Mouse (Mus musculus) layer of hippocampus, adult 9-10 months (tissue): ENCODE results near the gene Pitx3.
"Not testable (repeated sequence)": the region's sequence is repeated elsewhere in the genome, so short reads cannot be mapped to it uniquely, and the experiment has no call there.

Source experiments
- DNase-seq: peaks from one replicate; pipeline ENCODE4 v3.0.0; 2022; ENCODE audit warnings: low spot score

The Pitx3 gene

DNA sequence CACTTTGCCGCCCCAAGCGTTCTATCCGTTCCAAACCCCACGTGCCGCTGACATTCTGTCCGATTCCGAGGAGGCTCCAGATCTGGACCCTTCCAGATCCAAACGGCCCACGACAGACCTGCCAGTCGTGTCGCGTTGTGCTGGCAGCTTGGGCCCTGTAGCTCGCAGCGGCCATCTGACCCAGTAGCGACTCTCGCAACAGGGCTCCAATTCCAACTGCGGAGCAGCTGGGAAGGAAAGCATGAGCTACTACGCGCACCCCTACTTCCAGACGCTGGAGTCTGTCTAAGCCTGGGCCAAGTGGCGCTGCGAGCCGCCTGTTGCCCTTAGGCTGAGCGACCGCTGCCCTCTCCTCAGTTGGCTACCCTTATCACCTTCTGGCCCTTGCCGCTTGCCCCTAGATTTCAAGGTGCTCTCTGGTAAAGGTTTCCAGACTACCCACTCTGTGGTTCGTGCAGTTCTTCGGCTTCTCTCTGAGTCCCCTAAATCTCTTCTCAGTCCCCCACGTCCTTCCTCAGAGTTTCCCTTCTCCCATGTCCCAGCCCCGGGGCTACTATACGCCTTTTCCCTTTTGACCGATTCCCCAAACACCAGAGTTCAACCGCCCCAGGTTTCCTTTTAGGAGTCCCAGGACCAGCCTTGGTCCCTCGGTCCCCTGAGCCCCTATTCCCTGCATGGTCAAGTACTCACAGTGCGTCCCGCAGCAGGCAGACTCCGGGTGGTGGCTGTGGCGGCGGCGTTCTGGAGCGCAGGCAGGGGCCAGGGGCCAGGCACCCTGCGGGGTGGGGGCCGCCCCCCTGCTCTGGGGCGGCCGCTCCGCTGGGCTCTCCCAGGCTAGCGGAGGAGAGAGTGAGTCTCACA is at the start of gene Pitx3:
TSS of gene Pitx3 (minus strand) at position 816 of the 861 bp plus-strand sequence.
- DNase-seq: no peak

DNA sequence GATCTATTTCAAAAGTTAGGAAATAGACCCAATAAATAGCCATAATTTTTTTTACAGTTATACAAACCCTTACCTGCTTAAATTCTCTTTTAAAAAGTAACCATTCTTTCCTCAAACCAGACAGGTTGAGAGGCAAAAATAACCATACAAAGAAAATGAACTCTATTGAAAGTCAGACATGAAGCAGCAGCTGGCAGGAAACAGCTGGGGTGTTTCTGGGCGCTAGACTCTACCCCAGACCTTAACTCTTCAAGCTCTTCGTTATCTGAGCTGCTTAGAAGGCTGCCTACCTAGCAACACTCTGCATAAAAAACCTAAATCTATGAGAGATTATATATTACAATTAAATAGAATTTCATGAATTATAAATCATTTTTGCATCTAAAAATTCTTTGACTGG is 39.1 kb upstream of the Pitx3 start:
- no peak for DNase-seq

DNA sequence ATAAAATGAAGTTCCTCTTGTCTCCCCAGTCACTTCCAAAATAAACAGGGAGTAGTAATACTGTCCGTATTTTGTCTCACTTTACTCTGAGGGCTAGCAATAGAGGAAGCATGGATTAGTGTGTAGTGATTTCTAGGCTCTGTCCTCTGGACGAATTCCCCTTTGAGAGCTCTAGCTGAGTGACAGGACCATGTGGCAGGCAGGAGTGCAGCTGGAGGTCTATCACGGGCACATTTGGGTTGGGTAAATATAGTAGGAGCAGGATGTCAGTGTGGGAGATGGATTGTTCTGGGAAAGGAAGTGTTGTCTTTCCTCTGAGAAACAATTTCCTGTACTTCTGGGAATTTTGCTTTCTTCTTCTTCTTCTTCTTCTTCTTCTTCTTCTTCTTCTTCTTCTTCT is 38.5 kb upstream of the Pitx3 start:
- DNase-seq: no peak

DNA sequence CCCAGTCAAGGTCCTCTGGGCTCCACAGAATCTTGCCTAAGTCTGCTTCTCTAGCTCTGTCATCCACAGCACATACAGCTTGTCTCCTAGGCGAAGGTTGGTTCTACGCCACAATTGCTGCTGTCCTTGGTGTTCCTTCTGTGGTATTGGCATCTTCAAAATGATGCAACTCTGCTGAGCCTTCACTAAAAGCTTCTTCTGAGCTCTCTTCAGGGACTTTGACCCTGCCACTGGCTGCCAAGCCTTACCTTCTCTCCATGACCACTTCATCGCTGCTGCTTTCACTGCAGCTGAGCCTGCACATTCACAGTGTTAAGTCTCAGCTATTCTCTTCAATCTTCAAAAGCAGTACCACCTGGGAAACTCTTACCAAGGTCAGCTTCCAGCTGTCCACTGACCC is 34.1 kb upstream of the Pitx3 start:
- no peak for DNase-seq

GRCm38 (mm10) chr19:46180274-46180673 is 32.1 kb upstream of the Pitx3 start:
- no peak for DNase-seq

DNA sequence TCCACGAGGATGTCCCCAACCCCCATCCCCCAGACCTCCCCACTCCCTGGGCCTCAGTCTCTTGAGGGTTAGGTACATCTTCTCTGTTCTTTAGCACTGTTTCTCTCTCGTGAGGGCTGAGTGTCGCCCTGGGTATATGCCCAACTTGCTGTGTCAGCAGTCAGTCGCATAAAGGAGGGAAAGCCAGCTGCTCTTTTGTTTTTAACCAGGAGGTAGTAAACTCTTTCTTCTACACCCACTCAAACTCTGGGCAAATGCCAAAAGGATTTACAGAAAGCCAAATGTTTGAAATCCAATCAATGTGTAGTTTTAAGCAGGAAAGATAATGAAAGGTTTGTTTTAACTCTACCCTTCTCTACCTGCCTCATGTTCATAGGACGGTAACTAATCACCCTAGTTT is 28.9 kb upstream of the Pitx3 start:
- peak; percentile 20 for DNase-seq

DNA sequence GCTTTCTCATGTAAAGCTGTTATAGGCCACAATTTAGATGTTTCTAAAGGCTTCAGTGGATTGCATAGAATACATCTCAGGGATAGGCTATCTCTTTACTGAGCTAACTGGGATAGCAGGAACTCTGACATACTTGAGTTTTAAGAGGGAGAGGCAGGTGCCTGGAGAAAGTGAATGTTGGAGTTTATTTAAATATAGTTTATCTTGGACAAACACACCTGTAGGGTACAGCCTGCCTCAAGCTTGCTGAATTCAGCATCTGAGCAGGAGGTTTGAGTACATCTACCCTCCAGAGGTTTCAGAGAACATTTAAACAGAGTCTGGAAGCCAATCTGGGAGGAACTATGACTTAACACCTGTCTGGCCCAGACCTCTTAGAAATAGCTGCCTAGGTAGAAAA is 27.0 kb upstream of the Pitx3 start:
- no peak for DNase-seq

DNA sequence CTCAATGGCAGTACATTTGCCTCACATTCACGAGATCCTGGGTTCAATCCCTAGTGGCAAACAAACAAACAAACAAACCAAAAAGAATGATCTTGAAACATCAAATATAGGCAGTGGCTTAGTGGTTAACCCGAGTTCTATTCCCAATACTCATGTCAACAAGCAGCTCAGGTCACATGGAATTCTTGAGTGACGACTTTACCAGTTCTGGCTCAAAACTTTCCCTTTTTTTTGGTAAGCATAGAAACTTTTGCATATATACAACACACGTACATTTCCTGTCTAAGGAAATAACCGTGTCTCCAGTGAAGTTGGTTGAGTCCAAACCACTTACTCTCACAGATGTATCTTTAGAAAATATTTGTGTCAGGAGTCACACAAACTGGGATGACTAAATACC is 24.4 kb upstream of the Pitx3 start:
- no peak for DNase-seq

- no peak for DNase-seq
Observed at GRCm38 (mm10) chr19:46169913-46170312, 21.8 kb upstream of the Pitx3 start.

GRCm38 (mm10) chr19:46169396-46169795 is 21.3 kb upstream of the Pitx3 start:
- DNase-seq: no peak

GRCm38 (mm10) chr19:46167169-46167568 is 19.0 kb upstream of the Pitx3 start:
- DNase-seq: not testable (repeated sequence)

- DNase-seq: no peak
Observed at GRCm38 (mm10) chr19:46165950-46166349, 17.8 kb upstream of the Pitx3 start.

GRCm38 (mm10) chr19:46152127-46152803 is 4.1 kb upstream of the Pitx3 start, which contains the start of gene Gbf1:
Gbf1 (plus strand) TSS chr19:46152509.
- DNase-seq: peak; percentile 99

GRCm38 (mm10) chr19:46149091-46149490 is 965 bp upstream of the Pitx3 start:
- DNase-seq: no peak

- no peak for DNase-seq
Observed at GRCm38 (mm10) chr19:46148372-46148760, 240 bp upstream of the Pitx3 start.

DNA sequence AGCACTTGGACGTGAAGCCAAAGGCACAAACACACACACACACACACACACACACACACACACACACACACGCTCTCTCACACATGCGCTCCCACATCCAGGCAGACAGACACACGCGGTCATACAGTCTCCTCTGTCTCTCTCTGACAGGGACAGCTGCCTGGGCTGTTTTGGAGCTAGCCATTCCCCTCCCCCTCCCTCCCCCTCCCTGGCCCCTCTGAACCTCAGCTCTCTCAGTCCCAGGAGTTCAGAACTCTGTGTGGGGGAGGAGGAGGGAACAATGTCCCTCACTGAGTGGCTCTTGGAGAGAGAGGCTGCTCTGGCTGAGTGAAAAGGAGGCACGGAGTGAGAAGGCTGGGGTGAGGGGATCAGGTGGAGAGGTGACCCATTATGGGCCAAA is 7.0 kb downstream of the Pitx3 start:
- no peak for DNase-seq

- DNase-seq: no peak
Observed at GRCm38 (mm10) chr19:46140324-46140723, 7.8 kb downstream of the Pitx3 start.

DNA sequence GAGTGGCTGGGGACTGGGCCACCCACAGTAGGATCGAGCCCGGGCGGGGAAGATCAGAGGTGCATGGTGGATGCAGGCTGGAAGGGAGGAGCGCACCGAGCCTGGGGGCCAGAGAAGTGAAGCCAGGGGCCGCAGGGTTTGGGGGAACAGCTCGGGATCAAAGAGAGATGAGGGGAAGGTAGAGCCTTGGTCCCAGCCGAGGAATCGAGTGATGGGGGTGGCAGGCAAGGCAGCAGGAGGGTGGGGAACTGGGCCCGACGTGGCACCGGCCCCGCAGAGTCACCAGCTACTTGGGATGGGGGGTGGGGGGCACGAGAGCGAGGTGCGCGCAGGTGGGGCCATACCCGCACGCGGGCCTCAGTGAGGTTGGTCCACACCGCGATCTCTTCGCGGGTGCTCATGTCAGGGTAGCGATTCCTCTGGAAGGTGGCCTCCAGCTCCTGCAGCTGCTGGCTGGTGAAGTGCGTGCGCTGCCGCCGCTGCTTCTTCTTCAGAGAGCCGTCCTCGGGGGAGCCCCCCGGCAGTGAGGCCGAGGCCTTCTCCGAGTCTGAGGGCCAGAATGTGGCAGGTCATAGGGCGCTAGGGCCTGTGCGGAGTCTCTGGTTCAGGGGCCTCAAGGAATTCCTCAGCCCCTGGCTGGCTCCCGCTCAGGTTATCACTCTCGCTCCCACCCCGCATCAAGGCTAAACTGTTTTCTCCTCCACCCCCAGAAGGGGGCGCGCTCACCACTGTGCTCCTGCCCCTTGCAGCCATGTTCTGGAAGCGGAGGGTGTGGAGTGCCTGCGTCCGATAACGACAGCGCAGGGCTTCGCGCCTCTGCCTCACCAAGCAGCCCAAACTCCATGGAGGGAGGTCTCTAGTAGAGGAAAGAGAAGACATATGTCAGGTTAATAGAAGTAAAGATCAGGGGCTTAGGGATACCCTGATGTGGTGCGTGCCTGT is 11.2 kb downstream of the Pitx3 start:
- no peak for DNase-seq

DNA sequence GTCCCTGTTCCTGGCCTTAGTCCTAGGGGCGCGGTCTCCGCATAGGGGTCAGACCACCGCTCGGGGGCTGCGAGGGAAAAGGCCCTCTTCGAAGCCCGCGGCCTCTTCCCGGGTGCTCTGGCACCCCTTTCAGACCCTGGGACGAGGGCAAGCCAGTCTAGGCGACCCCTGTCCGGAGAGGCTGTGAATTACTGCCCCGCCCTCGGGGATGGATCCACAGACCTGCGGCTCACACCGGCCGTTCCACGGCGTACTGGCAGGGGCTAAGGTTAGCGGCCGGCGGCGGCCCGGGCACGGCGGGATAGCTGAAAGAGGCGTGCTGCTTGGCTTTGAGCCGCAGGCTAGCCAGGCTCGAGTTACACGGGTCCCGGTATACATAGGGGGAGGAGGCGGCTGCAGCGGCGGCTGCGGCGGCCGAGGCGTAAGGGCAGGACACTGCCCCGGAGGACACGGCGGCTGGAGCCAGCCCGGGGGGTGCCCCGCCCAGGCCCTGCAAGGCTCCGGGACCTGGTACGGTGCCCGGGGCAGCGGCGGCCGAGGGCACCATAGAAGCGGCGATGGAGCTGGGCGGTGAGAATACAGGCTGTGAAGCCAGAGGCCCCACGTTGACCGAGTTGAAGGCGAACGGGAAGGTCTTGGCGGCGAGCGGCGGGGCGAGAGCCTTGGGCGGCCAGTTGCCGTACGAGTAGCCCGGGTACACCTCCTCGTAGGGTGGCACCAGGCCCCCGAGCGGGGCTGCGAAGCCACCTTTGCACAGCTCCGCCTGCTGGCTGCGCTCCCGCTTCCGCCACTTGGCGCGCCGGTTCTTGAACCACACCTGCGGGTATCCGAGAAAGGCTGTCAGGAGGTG is 12.1 kb downstream of the Pitx3 start:
- DNase-seq: no peak

DNA sequence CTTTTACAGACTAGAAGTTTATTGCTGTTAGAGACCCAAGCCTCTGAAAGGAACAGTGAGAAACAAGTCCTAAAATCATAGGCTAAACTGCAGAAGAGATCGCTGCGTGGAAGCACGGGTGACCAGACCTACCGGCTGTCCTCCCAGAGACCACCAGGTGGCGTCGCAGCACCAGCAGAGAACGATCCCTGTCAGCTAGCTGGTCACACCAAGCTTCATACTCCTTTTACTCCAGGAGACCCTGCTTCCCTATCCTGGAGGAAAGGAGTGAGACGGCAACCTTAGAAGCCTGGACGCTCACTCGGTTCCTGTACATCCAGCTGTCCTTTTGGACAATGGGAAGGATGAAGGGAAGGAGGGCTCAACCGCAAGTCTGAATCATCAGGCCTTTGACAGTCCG is 12.8 kb downstream of the Pitx3 start:
- DNase-seq: peak; percentile 79

- DNase-seq: no peak
Observed at GRCm38 (mm10) chr19:46132577-46132976, 15.5 kb downstream of the Pitx3 start.
